Mouse (Mus musculus) left cerebral cortex, adult 6 months (tissue): Measurements from ENCODE around the gene Gm29049. TPM values are rescaled to one million over a fixed set of nuclear protein-coding genes. Genes with fewer than 3 reads are reported as not detected.

Experiments
- long read RNA-seq, 2 experiments: library from polyadenylated mRNA; unstranded; transcript quantifications; one replicate each; pipeline ENCODE4 v2.0.0; 2019 to 2020
- polyA plus RNA-seq: library from polyadenylated mRNA; unstranded; fragments of <200 nt; fragmentation: Nextera tagmentation; gene quantifications from 2 replicates; pipeline ENCODE4 v1.2.3, GENCODE M21; 2021

The Gm29049 gene
- not detected in 2 replicates for polyA plus RNA-seq
- long read RNA-seq, experiment 1: 0 reads
- long read RNA-seq, experiment 2: 0 reads

DNA sequence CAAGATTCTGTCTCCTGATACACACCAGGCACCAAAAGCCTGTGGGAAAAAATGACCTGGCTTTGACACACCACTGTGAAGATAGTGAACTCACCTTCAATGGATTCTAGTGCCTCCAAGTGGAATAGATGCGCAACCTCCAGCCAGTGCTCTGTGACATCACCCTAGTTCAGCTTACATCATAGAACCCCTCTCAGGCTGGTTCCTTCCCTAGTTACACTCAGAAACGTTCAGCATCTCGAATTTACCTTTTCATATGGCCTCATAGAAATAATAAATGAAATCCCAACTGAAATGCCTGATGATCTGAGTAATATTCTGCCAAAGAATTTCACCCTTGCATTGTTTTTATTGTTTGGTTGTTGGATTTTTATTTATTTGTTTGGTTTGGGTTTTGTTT lies at the start of gene Gm29049:
Gene Gm29049, minus strand, starts transcription at position 101 of the 400 bp plus-strand sequence.

Other genes starting within 250 kb of the Gm29049 start
- gene Gm20825, start 74.3 kb upstream of the Gm29049 start, polyA plus RNA-seq: not detected in 2 replicates